Mouse (Mus musculus) right cerebral cortex, adult 2 months (tissue): Measurements from ENCODE around the gene Tspo.
A peak's percentile ranks its signal among the peaks of the same experiment; 100 is the strongest.

Experiments
- DNase-seq, 2 experiments: peaks; one replicate each; pipeline ENCODE4 v3.0.0; 2021 to 2022; ENCODE audit warnings: low spot score in 2 of 2

Tspo gene

DNA sequence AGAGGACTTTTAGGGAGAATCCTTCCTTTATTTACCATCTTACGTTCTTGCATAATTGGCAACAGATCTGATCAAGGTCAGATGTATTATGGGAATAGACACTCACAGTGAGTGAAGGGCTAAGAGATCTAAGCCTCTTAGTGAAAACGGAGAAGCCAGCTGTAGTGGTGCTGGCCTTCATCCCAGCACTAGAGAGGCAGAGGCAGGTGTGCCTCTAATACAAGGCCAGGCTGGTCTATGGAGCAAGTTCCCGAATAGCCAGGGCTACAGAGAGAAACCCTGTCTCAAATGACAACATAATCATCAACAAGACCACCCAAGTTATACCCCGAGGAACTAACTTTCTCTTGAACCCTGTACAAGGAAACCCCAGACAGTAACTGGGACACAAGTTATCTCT lies 19.5 kb downstream of the Tspo start:
- DNase-seq: no peak

DNA sequence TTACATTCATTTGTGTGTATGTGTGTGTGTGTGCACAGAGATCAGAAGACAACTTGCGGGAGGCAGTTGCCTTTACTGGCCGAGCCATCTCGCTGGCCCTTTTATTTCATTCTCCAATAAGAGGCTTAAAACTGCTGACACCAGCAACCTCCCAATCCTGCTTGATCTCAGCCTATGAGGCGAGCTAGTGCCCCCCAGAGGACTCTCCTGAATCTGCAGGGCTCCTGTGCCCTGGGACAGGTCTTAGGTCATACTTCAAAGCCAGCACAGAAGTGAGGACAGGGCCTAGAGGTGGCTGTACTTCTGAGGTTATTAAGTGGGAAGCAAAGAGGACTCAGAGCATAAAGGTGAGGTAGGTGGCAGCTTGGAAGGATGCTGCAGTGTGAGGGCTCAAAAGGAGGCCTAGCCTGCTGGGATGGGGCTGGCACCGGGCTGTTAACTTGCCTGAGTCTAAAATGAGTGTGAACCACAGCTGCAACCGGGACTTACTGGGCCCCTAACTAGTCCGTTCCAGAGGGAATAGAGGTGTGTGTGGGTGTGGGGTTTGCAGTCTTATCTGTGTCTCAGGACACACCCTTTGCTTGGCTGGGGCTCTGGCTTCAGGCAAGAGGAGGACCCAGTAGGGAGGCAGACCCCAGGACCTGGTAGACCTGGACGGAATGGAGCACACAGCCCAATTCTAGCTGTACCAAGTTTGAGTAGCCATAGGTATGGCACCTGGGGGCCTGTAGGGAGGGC lies 20.2 kb downstream of the Tspo start:
- no peak for DNase-seq

GRCm38 (mm10) chr15:83584741-83585220 lies 21.4 kb downstream of the Tspo start:
- DNase-seq: no peak

DNA sequence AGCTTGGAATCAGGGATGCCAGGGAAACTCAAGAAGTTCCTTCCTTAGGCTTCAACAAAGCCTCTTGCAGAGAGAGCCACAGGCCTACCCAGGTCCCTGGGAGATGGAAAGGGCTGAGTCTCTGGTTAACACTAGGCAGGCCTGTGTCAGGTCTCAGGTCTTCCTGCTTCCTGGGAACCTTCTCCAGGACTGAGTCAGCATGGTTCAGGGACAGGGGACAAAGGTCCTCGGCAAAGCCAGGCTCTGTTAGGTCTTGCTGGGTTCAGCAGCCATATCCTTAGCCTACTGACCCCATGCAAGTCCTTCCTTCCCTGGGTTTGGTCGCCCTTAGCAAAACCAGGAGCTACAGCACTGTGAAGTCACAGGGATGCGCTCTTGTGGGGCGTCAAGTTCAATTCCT lies 27.4 kb downstream of the Tspo start:
- no peak for DNase-seq

DNA sequence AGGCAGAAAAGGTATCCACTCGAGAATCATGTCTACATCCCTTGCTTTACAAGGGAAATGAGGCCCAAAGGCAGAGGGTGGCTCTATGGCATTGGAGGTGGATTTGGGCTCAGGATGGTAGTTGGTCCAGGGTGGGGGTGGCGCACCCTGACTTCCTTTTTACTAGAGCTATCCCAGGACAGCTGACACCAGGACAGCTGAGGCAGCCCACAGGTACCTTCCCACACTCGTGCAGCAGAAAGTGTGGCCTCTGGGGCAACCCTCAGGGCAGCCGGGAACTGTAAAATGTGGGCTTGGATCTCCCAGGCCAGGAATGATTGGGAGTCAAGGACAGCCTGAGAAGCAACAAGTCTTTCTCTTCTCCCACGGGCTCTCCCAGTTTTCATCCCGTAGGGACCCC lies 28.4 kb downstream of the Tspo start:
- no peak for DNase-seq

DNA sequence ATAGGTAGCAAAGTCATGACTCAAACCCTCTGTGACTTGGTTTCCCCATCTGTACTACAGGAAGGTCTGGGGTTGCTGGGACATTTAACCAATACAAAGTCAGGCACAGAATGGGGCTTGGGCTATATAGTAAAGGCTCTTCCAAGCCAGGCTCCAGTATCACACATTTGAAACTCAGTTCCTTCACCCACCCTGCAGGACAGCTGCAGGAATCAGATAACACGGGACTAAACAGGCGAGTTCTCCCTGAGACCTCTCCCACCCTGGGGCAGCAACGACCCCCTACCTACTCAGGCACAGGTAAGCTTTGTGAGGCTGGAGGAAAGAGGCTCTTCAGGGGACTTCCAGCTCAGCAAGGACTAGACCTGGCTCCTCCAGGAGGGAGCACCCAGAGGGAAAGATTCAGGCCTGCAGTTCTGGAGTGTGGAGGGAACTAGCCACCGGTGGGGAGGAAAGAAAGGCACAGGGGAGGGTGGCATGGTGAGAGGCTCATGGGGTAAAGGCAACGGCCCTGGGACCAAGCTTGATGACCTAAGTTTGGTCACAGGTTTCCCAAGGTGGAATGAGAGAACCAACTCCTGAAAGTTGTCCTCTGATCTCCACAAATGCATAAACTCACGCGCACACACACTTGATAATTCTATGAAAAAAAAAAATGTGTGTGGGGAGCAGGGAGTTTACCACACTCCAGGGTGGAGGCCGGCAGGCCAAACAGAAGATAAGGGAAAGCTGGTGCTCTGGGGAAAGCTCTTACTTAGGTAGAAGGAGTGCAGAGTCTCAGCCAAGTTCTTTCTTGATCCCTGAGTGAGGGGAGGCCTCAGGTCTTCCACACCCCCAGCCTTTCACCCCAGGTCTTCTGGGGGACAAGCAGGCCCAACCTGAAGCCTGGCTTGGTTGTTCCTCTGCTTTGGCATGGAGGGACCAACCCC lies 29.1 kb downstream of the Tspo start:
- no peak for DNase-seq

GRCm38 (mm10) chr15:83593189-83593585 lies 29.8 kb downstream of the Tspo start:
- DNase-seq: no peak

- no peak for DNase-seq
Measured at GRCm38 (mm10) chr15:83593702-83594512, 30.5 kb downstream of the Tspo start.

- peak; percentile 97 to 98 for DNase-seq
Measured at GRCm38 (mm10) chr15:83594513-83595363, 31.3 kb downstream of the Tspo start, which contains the start of gene Ttll12. Gene Ttll12 (minus strand): TSS chr15:83595157.

GRCm38 (mm10) chr15:83595364-83595711 lies 31.9 kb downstream of the Tspo start:
- DNase-seq: peak in 1 of 2 experiments; percentile 27

GRCm38 (mm10) chr15:83596833-83597232 lies 33.4 kb downstream of the Tspo start:
- no peak for DNase-seq

DNA sequence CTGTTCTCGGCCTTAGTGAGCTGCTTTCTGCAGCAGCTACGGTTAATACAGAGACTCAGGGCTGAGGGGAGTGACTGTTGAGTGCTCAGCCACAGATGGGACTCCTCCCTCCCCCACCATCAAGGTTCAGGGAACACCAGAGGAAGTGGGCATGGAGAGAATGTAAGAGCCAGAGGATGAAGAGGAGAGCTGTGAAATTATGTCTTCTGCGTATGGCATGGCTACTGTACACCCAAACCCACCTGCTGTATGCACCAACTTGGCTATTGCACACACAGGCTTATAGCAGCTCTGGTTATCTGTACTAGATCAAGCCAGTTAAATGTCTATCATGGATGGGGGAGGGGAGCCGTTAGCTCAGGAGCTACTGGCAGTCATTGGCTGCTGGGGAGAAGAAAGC lies 37.8 kb downstream of the Tspo start:
- no peak for DNase-seq

DNA sequence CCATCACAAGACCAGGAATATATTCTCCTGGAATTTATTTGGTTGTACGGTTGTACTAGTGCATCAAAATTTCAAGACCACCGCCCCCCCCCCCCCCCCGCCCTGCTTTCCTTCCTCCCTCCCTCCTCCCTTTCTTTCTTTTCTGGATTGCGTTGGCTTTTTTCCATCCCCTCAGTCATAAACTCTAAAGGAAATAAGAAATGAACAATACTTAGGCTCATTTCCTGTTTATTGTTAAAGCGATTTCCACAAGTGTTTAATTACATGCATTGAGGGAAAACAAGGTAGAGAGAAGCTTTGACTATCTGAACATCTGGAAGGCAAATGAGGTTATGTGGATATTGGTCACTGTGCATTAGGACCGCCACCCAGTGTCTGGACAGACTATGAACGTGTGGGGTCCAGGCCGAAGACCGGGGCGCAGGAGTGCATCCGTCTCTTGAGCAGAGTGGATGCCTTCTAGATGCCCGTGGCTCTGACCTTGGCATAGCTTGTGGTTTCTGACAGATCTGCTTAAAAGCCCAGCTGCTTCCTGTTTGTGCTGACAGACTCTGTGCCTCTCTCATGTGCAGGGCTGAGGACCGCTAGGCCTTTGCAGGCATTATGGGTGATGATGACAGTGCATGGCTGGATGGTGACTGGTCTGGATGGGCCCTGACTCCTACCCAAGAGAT lies 39.1 kb downstream of the Tspo start:
- no peak for DNase-seq

GRCm38 (mm10) chr15:83603046-83603396 lies 39.6 kb downstream of the Tspo start:
- no peak for DNase-seq

GRCm38 (mm10) chr15:83603426-83603825 lies 40.0 kb downstream of the Tspo start:
- no peak for DNase-seq

DNA sequence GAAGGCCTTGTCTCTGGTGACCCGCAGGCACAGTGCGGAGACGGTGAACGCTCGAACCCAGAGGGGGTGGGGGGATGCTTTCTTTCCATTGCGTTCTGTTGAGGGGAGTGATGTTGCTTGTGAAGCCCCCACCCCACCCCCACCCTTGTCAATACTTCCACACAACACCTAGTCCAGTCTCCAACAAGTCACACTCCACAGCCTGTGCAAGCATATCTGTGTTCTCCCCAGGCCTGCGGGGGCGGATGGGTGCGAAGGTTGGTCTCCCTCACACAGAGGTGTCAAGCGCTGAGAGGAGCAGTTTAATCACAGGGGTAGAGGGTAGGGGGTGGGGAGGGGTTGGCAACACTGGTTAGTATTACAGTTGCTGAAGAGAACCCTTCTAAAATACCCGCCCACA lies 42.8 kb downstream of the Tspo start:
- DNase-seq: no peak

GRCm38 (mm10) chr15:83606700-83607099 lies 43.3 kb downstream of the Tspo start:
- no peak for DNase-seq

DNA sequence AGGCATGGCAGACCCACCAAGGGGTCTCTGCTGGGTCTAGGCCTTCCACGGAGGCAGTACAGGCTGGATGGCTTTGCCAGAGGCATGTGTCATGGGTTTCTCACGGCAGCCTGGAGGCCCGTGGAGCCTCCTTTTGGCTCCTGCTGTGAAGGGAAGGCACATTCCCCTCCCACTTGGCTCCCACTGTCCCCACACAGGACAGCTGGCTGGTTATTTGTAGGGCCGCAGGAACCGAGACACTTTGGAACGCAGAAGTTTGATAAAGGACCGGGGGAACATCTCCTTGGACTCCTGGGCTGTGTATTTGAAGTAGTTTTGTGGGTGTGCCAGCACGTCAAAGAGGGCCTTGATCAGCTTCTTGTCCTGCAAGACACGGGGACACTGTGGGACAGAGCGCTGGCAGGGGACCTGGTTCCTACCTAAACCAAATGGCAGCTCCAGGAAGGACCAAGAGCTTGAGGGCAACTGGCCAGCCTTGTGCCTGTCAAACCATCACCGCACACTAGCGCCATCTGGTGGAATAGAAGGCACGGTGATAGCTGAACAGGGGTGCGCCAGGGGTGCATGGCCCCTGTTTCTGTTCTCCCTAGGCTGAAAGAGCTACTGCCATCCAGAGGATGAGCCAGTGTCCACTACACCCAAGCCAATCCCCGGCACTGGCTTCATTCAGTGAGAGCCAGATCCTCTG lies 43.9 kb downstream of the Tspo start:
- peak; percentile 58 to 62 for DNase-seq

DNA sequence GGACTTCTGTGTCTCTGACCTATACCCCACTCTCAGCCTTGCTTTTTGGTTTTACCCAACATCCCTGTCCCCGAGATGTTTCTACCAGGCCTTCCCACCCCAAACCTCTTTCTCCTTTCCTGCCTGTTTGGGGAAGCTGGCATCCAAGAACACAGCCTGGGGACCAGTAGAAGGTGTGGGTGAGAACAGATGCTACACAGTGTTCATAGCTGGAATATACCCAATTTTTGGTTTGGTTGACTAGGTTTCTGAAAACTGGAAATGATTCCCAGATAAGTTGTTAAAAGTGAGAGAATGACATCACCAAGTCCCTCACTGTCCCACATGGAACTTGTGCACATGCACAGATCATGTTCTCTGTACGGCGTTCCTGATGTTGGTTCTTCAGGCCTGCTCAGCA lies 51.9 kb downstream of the Tspo start:
- peak; percentile 47 to 59 for DNase-seq
